9 mouse cellular contexts compared by ENCODE assay signal in genomic region chr19:47795009-47795728, GRCm38 (mm10). TPM values are rescaled to one million over a fixed set of nuclear protein-coding genes. Genes with fewer than 3 reads are reported as not detected.
DNase-seq lines count a peak whose midpoint lies in the region; TF ChIP-seq lines count a peak whose summit lies in the region.
"Had no signal": no experiment of that assay in that cellular context is flagged by ENCODE, and none has a peak within 500 bp of the region (broad histone marks: within the 10 kb centered on the region; RNA-seq: fewer than 3 reads in every experiment).

No protein-coding gene starts in this region.

- no peaks in the 10 kb centered on the region for H3K79me3 ChIP-seq in C2C12 (ENCODE audit: low read depth)

- H3K27ac ChIP-seq in MEL (ENCODE audit: control insufficient read depth, low read depth, low read length): no peak overlapping the region
- H3K27ac ChIP-seq: liver, embryonic 15.5 days had no signal

- H3K36me3 ChIP-seq in C2C12 (ENCODE audit: control insufficient read depth, insufficient read depth) (no peaks in the 10 kb centered on the region), MEL (ENCODE audit: control insufficient read depth in 1 of 2, insufficient read depth in 2 of 2, low read length in 2 of 2) (no peaks in the 10 kb centered on the region)
- H3K36me3 ChIP-seq: liver, embryonic 15.5 days had no signal

- no peak for TF ChIP-seq EP300 in MEL (IDR thresholded peaks at IDR 0.05; ENCODE audit: low read depth in 1 of 2, low read length in 2 of 2)

- TF ChIP-seq POLR2A in MEL (IDR thresholded peaks at IDR 0.05; ENCODE audit: control insufficient read depth in 1 of 2, insufficient read depth in 1 of 2, low read depth in 1 of 2, low read length in 2 of 2, poor library complexity in 1 of 2): no peak

- DNase-seq in MEL (ENCODE audit: low read depth, low spot score): peak; percentile 86
- DNase-seq in cerebellum, adult 8-10 months: peak; percentile 40
- DNase-seq in gastrocnemius, adult 8-10 months (ENCODE audit: low spot score in 2 of 2): peak; percentile 22 to 33
- peak; percentile 72 to 92 for DNase-seq in layer of hippocampus, adult 18-20 months (ENCODE audit: low spot score in 2 of 2)
- peak; percentile 77 for DNase-seq in lung, postnatal 10 days
- peak; percentile 64 for DNase-seq in right cerebral cortex, postnatal 4 days
- peak; percentile 19 for DNase-seq in yolk sac, embryonic 10.5 days (ENCODE audit: low spot score)

- peak; percentile 25 for TF ChIP-seq CTCF in C2C12 (IDR thresholded peaks at IDR 0.05; ENCODE audit: control insufficient read depth, insufficient read depth, insufficient read length)
- peak; percentile 84 to 89 (median 86) for TF ChIP-seq CTCF in MEL (IDR thresholded peaks at IDR 0.05 in 2 of 3, conservative IDR thresholded peaks at IDR 0.05 in 1 of 3; ENCODE audit: control insufficient read depth in 1 of 3, insufficient read depth in 1 of 3, low read depth in 2 of 3, low read length in 3 of 3, poor library complexity in 1 of 3, severe bottlenecking in 1 of 3)

- peaks cover 0 to 13% of the 10 kb centered on the region in 2 experiments; a peak in 2 of 4 replicates for H3K4me1 ChIP-seq in MEL (ENCODE audit: control insufficient read depth in 1 of 2, insufficient read depth in 2 of 2, low read length in 2 of 2)
- H3K4me1 ChIP-seq: liver, embryonic 15.5 days had no signal

- H3K9ac ChIP-seq in MEL (ENCODE audit: control insufficient read depth, low read depth, low read length, poor library complexity, severe bottlenecking): no peak overlapping the region
- H3K9ac ChIP-seq: liver, embryonic 15.5 days had no signal

- no peaks in the 10 kb centered on the region for H3K79me2 ChIP-seq in C2C12 (ENCODE audit: control insufficient read depth, insufficient read depth)
- H3K79me2 ChIP-seq in MEL (ENCODE audit: control insufficient read depth, insufficient read depth, low read length, poor library complexity): no peaks in the 10 kb centered on the region

- H3K27me3 ChIP-seq in C2C12 (ENCODE audit: control insufficient read depth, insufficient read depth, insufficient read length) (peaks cover 10% of the 10 kb centered on the region), MEL (ENCODE audit: control insufficient read depth in 1 of 2, insufficient read depth in 2 of 2, low read length in 2 of 2) (peaks cover 0 to under 1% of the 10 kb centered on the region in 2 experiments; a peak in 2 of 4 replicates)
- H3K27me3 ChIP-seq: liver, embryonic 15.5 days had no signal

- H3K9me3 ChIP-seq in MEL (replicated peaks; ENCODE audit: insufficient read depth, low read length): no peaks in the 10 kb centered on the region
- H3K9me3 ChIP-seq: liver, embryonic 15.5 days had no signal

- H3ac ChIP-seq in C2C12 (ENCODE audit: control insufficient read depth, insufficient read length, low read depth): no peak overlapping the region

- peak; percentile 79 for TF ChIP-seq RAD21 in MEL (IDR thresholded peaks at IDR 0.05; ENCODE audit: low read depth, low read length)

- no peak overlapping the region for H3K4me3 ChIP-seq in C2C12 (ENCODE audit: insufficient read depth, poor library complexity, severe bottlenecking)
- H3K4me3 ChIP-seq in MEL (ENCODE audit: control insufficient read depth in 1 of 2, insufficient read depth in 1 of 2, low read depth in 2 of 2, low read length in 2 of 2): no peak overlapping the region
- H3K4me3 ChIP-seq: liver, embryonic 15.5 days had no signal

TF ChIP-seq in C2C12, 6 proteins besides CTCF, POLR2A, EP300 and RAD21:
- no peak for TF ChIP-seq CEBPB (IDR thresholded peaks at IDR 0.05; ENCODE audit: low read depth)

TF ChIP-seq in MEL, 35 proteins besides CTCF, POLR2A, EP300 and RAD21:
- TF ChIP-seq SMC3 (IDR thresholded peaks at IDR 0.05; ENCODE audit: low read depth, low read length): peak; percentile 76
- no peak for TF ChIP-seq GABPA (IDR thresholded peaks at IDR 0.05; ENCODE audit: low read depth, low read length)
- no peak for TF ChIP-seq MAFK (IDR thresholded peaks at IDR 0.05; ENCODE audit: borderline replicate concordance, low read depth, low read length)
- TF ChIP-seq JUND (IDR thresholded peaks at IDR 0.05; ENCODE audit: low read depth, low read length): 0 out of 2 replicates have a peak, but pooled peaks have one; percentile 10
- no peak for TF ChIP-seq ZMIZ1 (IDR thresholded peaks at IDR 0.05; ENCODE audit: low read depth, low read length)
- no peak for TF ChIP-seq ETS1 (IDR thresholded peaks at IDR 0.05; ENCODE audit: low read depth, low read length)
- 0 out of 2 replicates have a peak, but pooled peaks have one; percentile 40 for TF ChIP-seq MYC (IDR thresholded peaks at IDR 0.05; ENCODE audit: low read depth, low read length)
- no peak for TF ChIP-seq UBTF (IDR thresholded peaks at IDR 0.05; ENCODE audit: borderline replicate concordance, insufficient read depth, low read depth, low read length)
- no peak for TF ChIP-seq MAX (IDR thresholded peaks at IDR 0.05; ENCODE audit: low read length)
- TF ChIP-seq TAL1 (IDR thresholded peaks at IDR 0.05; ENCODE audit: low read length): no peak
- TF ChIP-seq NELFE (IDR thresholded peaks at IDR 0.05; ENCODE audit: low read depth, low read length): no peak
- TF ChIP-seq ZNF384 (IDR thresholded peaks at IDR 0.05; ENCODE audit: low read depth, low read length): peak; percentile 96
- 0 out of 2 replicates have a peak, but pooled peaks have one; percentile 12 for TF ChIP-seq GATA1 (IDR thresholded peaks at IDR 0.05; ENCODE audit: low read depth, low read length)
- TF ChIP-seq E2F4 (IDR thresholded peaks at IDR 0.05; ENCODE audit: borderline replicate concordance, low read depth, low read length): no peak
- peak; percentile 67 for TF ChIP-seq ZC3H11A (IDR thresholded peaks at IDR 0.05; ENCODE audit: low read depth, low read length)

RNA-seq across cellular contexts. Expression of gene Gsto1, which starts 59.6 kb away (rescaled TPM):
- polyA plus RNA-seq in C2C12 (2012; fragmentation: generic; extraction: Trizol) (272 TPM), MEL (2012; ENCODE audit: insufficient read depth in 1 of 2, insufficient read length in 2 of 2, low read depth in 1 of 2, low replicate concordance in 2 of 2, missing spikeins in 1 of 2) (100 to 1,000 TPM; 190 to 461 TPM)
- 114 and 143 TPM in 2 replicates for total RNA-seq in MEL (2012; rRNA removed)
- 10 to 100 TPM; 50.1 to 55.4 (median 51.9) TPM for total RNA-seq in gastrocnemius, adult 8-10 months (2022)
- 10 to 100 TPM; 46.2 to 47.4 TPM for total RNA-seq in layer of hippocampus, adult 18-20 months (2021)

Comparison
In these comparisons a context has a peak if more than half of its experiments do, and no peak if none do; other contexts are left out.
1. DNase-seq: peak in every context shown above with its lines; median percentile 86 in MEL; 82 in layer of hippocampus, adult 18-20 months; 77 in lung, postnatal 10 days; 64 in right cerebral cortex, postnatal 4 days; 40 in cerebellum, adult 8-10 months; 28 in gastrocnemius, adult 8-10 months; 19 in yolk sac, embryonic 10.5 days.